Mouse (Mus musculus): ENCODE results near the gene Ptgr1.
A peak's percentile ranks its signal among the peaks of the same experiment; 100 is the strongest.

Ptgr1 gene

GRCm38 (mm10) chr4:58990609-58991434 lies 3.9 kb upstream of the Ptgr1 start:
- DNase-seq (ENCODE audit: low spot score in 2 of 2) = no peak

GRCm38 (mm10) chr4:58989303-58989898 lies 2.5 kb upstream of the Ptgr1 start:
- no peak for DNase-seq (ENCODE audit: low spot score in 2 of 2)

GRCm38 (mm10) chr4:58985157-58985648 lies 1.7 kb downstream of the Ptgr1 start:
- peak; percentile 79 to 81 for DNase-seq (ENCODE audit: low spot score in 2 of 2)

GRCm38 (mm10) chr4:58982806-58983205 lies 4.1 kb downstream of the Ptgr1 start:
- no peak for DNase-seq (ENCODE audit: low spot score in 2 of 2)

- no peak for DNase-seq (ENCODE audit: low spot score in 2 of 2)
Measured at GRCm38 (mm10) chr4:58981421-58981820, 5.5 kb downstream of the Ptgr1 start.

- DNase-seq (ENCODE audit: low spot score in 2 of 2) = no peak
Measured at GRCm38 (mm10) chr4:58975711-58976110, 11.2 kb downstream of the Ptgr1 start.

- DNase-seq (ENCODE audit: low spot score in 2 of 2) = no peak
Measured at GRCm38 (mm10) chr4:58970678-58971077, 16.2 kb downstream of the Ptgr1 start.

GRCm38 (mm10) chr4:58965136-58965535 lies 21.8 kb downstream of the Ptgr1 start:
- no peak for DNase-seq (ENCODE audit: low spot score in 2 of 2)

GRCm38 (mm10) chr4:58963271-58963670 lies 23.6 kb downstream of the Ptgr1 start:
- DNase-seq (ENCODE audit: low spot score in 2 of 2) = no peak

GRCm38 (mm10) chr4:58961719-58962118 lies 25.2 kb downstream of the Ptgr1 start:
- DNase-seq (ENCODE audit: low spot score in 2 of 2) = no peak

- no peak for DNase-seq (ENCODE audit: low spot score in 2 of 2)
Measured at GRCm38 (mm10) chr4:58952630-58953029, 34.3 kb downstream of the Ptgr1 start.

- DNase-seq (ENCODE audit: low spot score in 2 of 2) = no peak
Measured at GRCm38 (mm10) chr4:58948391-58948790, 38.5 kb downstream of the Ptgr1 start.

- DNase-seq (ENCODE audit: low spot score in 2 of 2) = no peak
Measured at GRCm38 (mm10) chr4:58944695-58945094, 42.2 kb downstream of the Ptgr1 start.

- no peak for DNase-seq (ENCODE audit: low spot score in 2 of 2)
Measured at GRCm38 (mm10) chr4:58944206-58944553, 42.7 kb downstream of the Ptgr1 start.

GRCm38 (mm10) chr4:58943420-58944205 lies 43.3 kb downstream of the Ptgr1 start, which contains the start of gene Zkscan16:
Gene Zkscan16 (plus strand): TSS chr4:58943628.
- DNase-seq (ENCODE audit: low spot score in 2 of 2) = peak; percentile 37 to 61

GRCm38 (mm10) chr4:58942942-58943341 lies 44.0 kb downstream of the Ptgr1 start:
- DNase-seq (ENCODE audit: low spot score in 2 of 2) = no peak

GRCm38 (mm10) chr4:58941638-58942037 lies 45.3 kb downstream of the Ptgr1 start:
- DNase-seq (ENCODE audit: low spot score in 2 of 2) = no peak

- no peak for DNase-seq (ENCODE audit: low spot score in 2 of 2)
Measured at GRCm38 (mm10) chr4:58935846-58936245, 51.1 kb downstream of the Ptgr1 start.

GRCm38 (mm10) chr4:58934746-58935476 lies 52.0 kb downstream of the Ptgr1 start:
- peak; percentile 45 to 74 for DNase-seq (ENCODE audit: low spot score in 2 of 2)

GRCm38 (mm10) chr4:58934308-58934707 lies 52.6 kb downstream of the Ptgr1 start:
- no peak for DNase-seq (ENCODE audit: low spot score in 2 of 2)

- no peak for DNase-seq (ENCODE audit: low spot score in 2 of 2)
Measured at GRCm38 (mm10) chr4:58932541-58932940, 54.4 kb downstream of the Ptgr1 start.

GRCm38 (mm10) chr4:58927661-58928060 lies 59.3 kb downstream of the Ptgr1 start:
- no peak for DNase-seq (ENCODE audit: low spot score in 2 of 2)
